Mouse (Mus musculus): ENCODE measurements at regions not wholly inside any gene's neighbourhood (a gene's known extent, or its start where the extent isn't known, plus 50 kb on each side); places are given as distances from the start of the nearest gene placed in this dataset.

DNA sequence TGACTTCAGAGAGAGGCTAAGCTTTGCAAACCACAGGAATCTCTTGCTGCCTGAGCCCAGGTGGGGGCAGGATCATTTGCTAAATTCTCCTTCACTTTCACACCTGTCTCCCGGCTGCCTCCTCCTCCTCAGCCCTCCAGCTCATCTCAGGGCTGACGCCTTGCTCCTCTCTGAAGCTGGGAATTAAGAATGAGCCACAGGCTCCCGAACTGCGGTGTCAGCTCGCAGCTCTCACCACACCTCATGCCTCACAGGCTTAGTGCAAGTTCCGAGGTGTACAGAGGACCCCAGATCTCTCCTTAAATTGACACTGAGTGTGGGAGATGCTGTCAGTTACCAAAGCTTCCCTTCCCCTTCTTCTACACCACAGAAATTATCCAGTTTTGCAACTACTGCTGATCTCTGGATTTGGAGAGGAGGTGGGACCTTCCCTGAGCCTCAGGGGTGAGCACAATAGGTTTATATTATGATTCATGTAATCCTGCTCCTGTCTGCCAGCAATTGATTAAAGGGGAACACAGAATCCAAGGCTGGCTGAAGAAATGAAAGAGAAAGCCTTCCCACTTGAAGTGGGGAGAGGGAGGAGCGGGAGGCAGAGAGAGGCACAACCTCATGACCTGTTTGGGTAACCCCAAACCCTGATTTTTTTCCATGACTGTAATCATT lies 456.6 kb upstream of the Tbx3 start:
- no peak for DNase-seq (ENCODE audit: low spot score)

DNA sequence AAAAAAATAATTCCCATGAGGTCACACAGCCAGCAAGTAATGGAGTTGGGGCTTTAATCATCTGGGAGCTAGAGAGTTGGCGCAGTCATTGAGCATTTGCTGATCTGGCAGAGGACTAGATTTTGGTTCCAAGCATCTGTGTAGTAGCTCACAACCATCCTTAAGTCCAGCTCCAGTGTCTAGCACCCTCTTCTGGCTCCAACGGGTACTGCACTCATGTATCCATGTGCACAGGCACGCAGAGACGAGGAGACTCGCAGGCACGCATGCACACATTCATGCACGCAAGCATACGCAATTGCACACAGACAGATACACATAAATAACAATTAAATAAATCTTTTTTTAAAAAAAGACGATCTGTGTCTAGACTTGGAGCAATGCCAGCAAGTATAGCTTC lies 455.5 kb upstream of the Tbx3 start:
- DNase-seq (ENCODE audit: low spot score), result no peak

DNA sequence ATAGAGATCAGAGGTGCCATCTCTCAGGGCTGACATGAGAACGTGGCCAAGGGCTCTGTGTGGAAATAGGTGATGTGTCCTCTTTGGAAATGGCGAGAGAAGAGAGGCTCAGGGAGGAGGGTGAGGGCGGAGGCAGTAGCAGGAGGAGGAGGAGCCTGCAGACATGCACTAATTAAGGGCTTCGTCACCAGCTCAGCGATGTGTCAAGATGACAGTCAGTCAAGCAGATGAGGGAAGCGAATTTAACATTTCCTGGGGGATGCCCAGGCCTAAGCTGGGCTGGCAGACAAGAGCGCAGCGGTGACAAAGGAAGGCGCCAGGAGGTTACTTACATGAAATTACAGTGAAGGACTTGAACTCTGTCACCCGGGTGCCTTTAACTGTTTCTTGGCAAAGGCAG lies 455.1 kb upstream of the Tbx3 start:
- DNase-seq (ENCODE audit: low spot score), result no peak

DNA sequence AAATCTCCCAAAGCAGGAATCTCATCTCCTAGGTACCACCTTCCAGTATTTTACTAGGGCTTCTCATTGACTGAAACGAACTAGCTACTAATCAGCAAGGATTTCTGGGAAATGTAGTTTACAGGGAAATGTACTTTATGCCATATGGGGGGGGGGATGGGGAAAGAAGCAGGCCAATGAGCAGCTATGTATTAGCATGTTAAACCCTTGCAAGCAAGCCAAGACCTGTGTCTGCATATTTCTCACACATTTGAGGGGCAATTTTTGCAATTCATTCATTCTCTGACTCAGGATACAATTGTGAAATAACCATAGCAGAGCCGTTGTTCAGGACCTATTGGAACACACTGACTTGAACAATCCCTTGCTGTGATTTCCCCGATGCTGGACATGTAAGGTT lies 454.3 kb upstream of the Tbx3 start:
- DNase-seq (ENCODE audit: low spot score), result no peak

DNA sequence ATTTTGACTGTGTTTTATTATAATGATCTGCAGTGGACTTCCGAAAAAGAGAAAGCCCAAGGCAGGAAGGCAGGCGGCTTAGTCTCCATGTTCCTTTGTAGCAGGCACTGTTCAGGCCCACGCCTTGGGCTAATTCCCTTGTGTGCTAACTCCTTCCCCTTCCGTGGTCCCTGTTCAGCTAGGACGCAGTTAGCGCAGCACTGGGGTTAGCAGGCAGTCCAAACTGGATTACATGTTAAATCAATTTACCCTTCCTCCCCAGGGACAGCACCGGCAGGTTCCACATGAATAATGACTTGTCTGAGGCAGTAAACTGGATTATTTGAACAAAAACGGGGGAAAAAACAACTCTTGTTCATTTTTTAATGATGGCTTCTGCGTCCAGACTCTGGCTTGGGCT lies 453.4 kb upstream of the Tbx3 start:
- no peak for DNase-seq (ENCODE audit: low spot score)

DNA sequence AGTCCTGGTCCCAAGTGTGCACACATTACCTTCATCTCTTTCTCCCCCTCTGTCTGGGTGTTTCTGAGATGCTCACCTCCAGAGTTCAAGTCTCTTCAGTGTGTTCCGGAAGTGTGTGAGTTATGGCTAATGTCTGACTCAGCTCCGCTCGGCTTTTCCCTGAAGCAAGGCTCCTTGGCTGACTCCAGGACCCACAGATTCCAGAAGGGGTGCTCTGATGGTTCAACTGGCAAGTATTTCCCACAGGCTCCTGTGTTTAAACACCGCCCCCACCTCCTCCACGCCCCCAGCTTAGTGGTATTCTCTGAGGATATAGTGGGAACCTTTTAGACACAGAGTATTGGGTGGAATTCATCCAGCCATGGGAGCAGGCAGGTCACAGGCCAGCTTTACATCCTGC lies 441.8 kb upstream of the Tbx3 start:
- no peak for DNase-seq (ENCODE audit: low spot score)

DNA sequence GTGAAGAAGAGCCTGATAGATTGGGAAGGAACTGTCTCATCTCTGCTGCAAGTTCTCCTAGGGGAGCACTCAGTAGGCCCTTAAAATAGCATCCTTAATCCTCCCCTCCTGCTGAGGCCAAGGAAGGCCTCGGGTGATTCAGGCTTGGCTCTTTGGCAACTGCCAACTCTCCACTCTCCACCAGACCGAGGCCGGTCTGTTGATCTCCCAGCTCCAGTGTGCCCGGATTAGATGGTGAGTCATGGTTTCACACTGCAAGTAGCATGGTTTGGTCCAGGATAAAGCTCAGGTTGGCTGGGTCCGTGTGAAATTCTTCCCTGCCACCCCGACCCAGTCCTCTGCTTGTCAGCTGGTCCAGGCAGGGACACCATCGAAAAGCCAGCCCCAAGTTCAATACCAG lies 437.5 kb upstream of the Tbx3 start:
- no peak for DNase-seq (ENCODE audit: low spot score)

DNA sequence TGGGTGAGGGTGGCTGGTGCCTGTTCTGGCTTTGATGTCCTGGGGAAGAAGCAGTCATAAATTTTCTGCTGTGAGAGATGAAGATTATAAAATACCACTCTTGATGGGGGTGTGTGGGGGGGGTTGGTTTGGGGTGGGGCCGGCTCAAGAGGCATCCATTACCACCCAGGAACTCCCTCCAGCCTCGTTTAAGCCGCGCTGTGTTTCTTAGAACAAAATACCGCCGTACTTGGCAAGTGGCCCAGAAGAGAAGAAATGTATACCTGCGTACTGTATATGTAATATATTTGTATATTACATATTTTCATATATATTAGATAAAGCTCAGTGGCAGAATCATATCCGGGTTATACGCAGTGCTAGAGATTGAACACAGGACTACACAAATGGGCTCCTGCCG lies 434.6 kb upstream of the Tbx3 start:
- DNase-seq (ENCODE audit: low spot score), result no peak

DNA sequence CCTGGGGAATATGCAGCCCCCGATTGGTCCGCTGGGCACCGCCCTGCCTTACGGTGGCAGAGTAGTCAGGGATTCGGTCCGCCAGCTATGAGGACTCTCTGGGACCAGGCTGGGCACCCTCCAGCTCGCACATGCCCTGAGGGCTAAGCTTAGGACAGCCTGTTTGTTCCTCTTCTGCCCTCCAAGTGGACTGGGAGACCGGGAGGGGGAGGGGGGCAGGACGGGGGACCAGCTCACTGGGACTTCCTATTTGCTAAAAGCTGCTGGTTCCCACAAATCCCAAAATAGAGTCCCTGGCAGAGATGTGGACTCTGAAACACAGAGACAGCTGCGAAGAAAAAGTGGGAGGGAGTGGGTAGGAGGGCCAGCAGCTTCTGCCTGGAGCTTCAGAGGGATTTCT lies 423.6 kb upstream of the Tbx3 start:
- no peak for DNase-seq (ENCODE audit: low spot score)

DNA sequence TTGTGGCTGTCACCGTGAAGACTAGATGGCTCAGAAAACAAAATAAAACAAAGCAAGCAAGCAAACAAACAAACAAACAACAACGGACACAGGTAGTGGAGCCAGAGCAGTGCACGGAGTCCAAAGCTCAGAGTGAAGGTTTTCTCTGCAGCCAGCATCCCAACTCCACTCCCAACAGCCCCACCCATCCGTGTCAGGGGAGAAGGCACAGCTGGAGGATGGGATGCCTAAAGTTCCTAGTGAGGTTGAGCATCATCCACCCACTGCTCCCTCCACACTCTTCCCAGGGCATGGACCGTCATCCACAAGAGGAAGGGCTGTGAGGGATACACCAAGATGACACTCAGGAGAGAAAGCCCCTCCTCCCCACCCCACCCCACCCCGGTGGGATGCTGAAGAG lies 421.8 kb upstream of the Tbx3 start:
- no peak for DNase-seq (ENCODE audit: low spot score)

DNA sequence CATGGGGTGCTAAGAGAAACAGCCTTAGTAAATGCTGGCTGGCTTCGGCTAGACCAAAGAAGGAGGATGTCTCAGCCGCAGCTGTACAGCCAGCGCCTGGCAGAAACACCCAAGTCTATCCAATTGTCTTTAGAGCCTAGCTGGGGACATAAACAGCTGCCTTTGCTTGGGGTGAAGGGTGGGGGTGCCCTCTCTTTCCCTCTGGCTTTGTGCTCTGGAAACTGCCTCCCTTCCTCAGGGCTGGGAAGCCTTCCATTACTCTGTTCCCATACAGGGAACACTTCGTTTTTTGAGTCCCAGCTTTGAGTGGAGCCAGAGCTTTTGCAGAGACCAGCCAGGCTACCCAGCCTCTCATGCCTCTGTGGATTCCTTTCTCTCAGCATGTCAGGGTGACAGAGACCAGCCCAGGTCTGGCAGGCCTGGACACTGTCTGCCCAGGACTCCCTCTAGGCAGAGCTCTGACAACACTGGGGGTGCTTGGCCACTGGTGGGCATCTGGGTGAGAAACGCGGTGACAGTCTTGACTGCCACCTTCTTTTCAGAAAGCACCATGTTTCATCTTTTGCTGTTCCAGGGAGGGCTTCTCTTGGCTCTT lies 421.2 kb upstream of the Tbx3 start:
- no peak for DNase-seq (ENCODE audit: low spot score)

DNA sequence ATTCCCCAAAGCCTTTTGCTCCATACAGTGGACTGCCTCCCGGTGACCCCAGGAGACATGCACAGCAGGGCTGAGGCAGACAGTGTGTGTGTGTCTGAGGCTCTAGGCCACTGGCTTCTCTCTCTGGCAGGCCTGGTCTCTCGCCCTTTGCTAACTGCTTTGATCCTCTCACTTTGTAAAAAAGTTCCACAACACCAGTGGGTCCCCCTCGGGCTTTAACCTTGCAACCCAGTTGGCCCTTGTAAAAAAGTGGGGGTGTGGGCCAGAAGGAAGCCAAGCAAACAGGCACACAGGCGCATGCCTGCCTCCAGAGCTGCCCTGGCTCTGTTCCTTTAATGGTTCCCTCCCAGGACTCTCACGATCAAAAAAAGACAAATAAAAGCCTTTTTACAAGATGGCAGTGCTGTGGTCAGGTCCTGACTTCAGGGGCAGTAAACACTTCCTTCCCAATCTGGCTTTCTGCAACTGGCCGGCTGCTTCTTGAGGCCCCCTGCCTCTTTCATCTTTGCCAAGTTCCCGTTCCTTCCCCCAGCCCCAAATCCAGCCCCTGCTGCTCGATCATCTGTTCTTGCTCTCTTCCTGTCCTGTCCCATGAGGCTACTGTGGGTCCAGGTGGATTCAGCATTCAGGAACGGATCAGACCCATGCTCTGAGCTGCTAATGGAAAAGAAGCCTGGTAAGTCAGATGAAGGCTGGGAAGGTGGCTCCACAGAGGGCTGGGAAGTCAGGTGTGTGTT lies 419.0 kb upstream of the Tbx3 start:
- no peak for DNase-seq (ENCODE audit: low spot score)

DNA sequence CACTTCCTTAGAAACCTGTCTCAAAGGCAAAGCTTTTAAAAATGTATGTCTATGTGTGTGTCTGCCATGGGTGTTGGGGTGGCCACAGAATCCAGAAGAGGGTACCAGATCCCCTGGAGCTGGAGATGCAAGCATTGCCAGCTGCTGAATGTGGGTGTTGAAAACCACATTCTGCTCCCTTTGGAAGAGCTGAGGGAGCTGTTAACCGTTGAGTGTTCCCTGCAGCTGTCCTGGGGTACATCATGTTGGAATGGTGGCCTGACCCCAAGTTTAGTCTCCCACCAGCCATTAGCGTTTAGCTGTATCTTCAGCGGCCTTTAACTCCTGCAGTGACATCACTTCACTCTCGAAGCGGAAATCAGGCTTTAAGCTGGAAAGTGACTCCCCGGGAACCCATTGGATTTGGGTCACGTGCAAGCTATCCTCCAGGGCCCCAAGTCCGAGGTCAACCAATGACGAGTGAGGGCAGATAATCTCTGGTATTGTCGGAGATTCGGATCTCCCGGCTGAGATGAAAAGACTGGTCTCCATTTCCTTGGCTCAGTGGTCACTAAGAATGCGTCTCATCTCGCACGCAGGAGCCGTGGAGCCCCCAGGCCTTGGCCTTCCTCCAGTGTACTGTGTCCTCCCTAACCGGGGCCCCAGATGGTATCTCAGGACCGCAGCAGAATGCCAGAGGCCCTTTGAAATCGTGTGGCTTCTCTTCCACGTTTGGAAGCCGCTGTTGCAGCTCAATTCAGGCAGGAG lies 412.9 kb upstream of the Tbx3 start:
- no peak for DNase-seq (ENCODE audit: low spot score)

DNA sequence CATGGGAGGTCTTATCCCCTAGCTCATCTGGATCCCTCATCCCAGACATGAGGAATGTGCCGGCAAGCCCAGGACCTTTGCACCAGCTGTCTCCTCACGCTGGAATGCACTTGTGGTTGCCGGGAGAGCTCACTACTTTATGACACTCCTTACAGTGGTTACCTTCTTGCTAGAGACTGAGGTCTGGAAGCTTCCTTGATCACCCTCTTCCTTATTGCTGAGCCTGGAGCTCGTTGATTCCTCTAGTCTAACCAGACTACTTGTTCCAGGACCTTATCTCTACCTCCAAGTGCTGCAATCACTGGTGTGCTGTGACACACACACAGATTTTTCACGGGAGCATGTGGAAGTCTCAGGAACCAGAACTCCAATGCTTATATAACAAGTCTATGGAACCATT lies 411.6 kb upstream of the Tbx3 start:
- no peak for DNase-seq (ENCODE audit: low spot score)

DNA sequence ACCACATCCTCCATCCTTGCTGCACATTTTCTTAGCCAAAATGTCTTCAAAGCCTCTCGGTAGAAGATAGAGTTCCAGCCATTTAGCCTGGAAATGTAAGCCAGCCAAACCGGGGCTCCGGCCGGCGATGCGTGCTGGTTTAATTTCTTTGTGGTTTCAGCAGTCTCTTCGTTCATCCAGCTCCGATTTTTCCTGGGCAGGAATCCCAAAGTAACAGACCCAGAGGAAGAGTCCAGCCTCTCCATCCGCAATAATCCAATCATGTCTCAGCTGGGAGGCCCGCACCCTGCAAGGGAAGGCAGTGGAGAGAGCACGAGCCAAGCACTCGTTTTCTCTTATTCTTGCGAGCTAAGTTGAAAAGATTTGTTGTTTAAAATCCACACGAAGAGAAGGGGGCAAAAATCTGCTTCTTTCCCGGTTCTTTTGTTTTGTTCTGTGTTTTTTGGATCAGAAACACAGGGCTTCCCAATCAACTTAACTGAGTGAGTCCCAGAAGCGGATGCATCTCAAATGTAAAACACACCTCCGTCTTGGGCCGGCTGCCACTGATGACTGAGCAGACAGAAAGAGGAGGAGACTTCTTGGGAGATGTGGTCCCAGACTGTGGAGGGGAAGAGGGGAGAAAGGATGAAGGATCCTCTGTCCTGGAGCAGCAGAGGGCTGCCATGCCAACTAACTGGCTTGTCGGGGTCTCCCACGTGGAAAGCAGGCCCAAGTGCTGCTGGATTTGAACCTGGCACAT lies 405.1 kb upstream of the Tbx3 start:
- DNase-seq (ENCODE audit: low spot score), result no peak

DNA sequence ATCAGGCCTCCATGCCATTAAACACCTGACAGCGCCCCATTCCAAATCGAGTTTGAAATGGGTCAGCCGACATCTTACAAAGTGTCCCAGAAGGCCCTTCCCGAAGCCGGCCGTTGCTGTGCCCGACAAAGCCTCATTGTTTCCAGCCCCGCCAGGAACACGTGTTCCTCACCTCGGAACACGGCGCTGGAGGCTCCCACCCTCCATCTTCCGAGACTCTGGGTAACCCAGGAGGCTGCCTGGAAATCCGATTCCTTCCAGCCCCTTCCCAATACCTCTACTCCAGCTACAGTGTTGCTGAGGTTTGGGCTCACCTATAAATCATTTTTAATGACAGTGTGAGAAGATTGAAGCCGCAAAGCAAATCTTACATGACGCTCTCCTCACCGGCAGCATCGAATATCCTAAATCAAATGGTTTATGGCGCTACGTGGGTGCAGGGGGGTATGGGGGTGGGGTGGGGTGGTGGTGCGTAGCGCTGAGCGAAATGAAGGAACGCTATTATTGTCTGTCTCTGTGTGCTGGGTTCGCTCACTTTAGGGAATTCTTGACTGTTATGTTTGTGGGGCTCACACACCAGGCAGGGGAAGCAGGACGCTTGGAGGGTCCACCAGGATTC lies 399.1 kb upstream of the Tbx3 start:
- DNase-seq (ENCODE audit: low spot score), result no peak

DNA sequence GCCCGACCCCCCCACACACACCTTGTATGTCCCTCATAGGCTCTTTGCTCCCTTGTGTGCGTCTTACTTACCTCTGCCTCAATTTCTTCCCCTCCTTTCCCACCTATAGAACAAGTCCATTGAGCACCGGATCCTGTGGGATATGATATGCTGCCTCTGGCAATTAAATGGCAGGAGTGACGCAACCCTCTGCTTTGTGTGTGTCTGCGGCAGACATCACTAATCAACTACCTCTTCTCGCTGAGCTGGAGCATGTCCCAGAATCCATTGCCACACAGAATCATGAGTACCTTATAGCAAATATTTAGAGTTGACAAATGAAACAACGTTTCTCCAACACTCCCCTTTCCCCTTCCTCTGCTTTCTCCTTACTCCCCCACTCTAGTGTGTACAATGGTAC lies 397.3 kb upstream of the Tbx3 start:
- no peak for DNase-seq (ENCODE audit: low spot score)

DNA sequence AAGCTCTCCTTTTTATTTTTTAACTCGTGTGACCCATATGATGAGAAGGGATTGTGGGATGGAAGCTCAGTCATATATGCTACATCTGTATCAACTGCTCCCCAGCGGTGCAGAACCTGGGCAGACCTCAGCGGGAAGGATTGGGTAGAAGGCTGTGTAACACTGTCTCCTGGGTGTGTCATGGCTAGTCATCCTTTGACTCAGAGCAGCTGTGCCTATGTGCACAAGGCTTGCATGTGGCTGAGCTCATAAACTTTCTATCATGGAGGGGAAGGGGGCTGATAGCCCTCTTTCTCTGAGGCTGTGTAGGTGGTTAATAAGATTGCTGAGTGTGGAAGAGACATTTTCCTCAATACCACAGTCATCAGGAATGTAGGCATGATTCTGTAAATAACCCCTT lies 396.9 kb upstream of the Tbx3 start:
- DNase-seq (ENCODE audit: low spot score), result no peak

DNA sequence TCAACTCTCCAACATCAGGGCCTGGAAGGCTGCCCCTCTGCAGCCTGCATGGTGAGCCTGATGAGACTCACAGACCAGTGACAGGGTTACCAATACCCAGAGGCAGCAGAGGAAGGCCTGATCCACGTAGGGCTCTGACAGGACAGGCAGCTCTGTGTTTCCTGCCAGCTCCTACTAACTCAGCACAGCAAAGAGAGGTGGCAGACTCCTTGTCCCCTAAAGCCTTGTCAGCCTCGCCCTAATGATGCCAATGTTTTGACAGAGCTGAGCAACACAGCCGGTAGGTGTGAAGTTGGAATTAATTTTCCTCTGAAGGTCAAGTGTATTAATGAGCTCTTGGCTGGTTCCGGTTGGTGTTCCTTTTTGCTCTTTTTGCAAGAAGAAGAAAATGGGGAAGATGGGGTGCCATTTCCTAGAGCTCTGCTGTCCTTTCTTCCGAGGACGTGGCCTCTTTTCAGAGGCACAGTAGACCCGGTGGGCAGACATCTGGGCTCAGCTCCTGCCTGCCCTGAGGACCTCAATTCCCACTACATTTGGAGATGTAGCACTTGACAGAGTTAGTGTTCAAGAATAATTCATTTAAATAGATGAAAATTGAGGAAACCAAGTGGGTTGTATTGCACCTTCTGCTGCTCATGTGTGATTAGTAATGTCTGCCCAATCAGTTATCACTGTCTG lies 395.5 kb upstream of the Tbx3 start:
- DNase-seq (ENCODE audit: low spot score), result no peak

DNA sequence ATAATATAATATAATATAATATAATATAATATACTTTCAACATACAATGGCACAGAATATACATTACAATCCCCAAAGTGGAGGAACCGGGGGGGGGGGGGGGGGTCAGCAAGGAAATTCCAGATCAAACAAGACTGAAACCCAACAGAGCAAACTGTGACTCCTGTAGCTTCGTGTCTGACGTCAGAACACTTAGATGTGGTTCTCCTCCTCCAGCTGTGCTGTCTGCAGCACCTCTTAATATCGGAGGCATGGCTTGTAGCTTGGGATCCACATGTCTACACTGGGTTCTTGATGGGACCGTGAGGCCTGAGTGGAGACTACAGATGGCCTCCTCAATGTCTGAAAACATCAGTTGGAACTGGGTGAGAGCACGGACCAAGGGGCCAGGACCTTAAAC lies 390.3 kb upstream of the Tbx3 start:
- no peak for DNase-seq (ENCODE audit: low spot score)

DNA sequence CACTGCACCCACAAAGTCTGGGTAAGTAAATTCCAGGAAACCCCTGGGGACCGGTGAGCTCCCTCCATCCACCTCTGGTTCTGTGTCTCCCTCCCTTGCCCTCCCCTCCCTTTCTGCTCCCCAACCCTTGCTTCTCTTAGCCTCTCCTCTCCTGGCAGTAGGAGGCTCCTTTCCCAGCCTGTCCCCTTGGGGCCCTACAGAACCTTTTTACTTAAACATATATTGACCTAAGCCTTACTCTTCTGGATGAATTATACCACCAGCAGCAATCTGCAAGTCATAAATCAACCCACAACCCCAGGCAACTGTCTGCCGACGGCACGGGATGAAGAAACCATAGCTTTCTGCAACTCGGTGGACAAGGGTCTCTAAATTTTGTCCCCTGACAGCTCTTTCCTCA lies 380.7 kb upstream of the Tbx3 start:
- DNase-seq (ENCODE audit: low spot score), result no peak
